Mouse (Mus musculus) left cerebral cortex, postnatal 25 days (tissue): ENCODE measurements around the gene Col20a1. TPM values are rescaled to one million over a fixed set of nuclear protein-coding genes. Genes with fewer than 3 reads are reported as not detected.

ENCODE experiments used
- DNase-seq, 2 experiments: peaks; one replicate each; pipeline ENCODE4 v3.0.0; 2022; ENCODE audit warnings: low spot score in 2 of 2, mixed read lengths in 1 of 2
- intact Hi-C: fragments of 180-260 bp; cut with DNase I; formaldehyde crosslinking; loops from one replicate; pipeline ENCODE4 v1.15.1; 2025
- total RNA-seq, 2 experiments: library from RNA; stranded (reverse); gene quantifications; 2 replicates each; pipeline ENCODE4 v1.2.3; 2021

Gene Col20a1
- total RNA-seq, result 1 to 10 TPM; 1.2 to 2.0 TPM

- no peak for DNase-seq
- intact Hi-C loops, result no loop called here
These were observed at the start of gene Col20a1 for GRCm38 (mm10) chr2:180986449-180986848. Gene Col20a1 (plus strand): TSS chr2:180986535.

DNA sequence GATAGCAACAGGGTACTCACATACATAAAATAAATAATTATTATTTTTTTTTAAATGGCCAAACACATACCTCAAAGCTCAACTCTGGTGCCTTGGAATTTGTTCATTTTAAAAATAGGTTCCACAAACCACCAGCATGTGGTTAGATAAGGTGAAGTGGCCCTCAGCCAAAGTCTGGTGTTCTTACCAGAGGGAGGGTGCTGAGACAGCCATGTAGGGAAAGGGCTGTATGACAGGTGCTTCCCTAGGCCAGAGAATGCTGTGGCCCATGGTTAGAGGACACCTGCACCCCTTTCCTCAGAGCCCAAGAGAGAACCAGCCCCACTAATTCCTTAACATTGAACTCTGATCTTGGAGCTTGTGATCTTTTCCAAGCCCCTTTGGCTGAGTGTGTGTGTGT is 46.1 kb upstream of the Col20a1 start:
- DNase-seq, result no peak
- intact Hi-C loops, result no loop called here

- intact Hi-C loops, result no loop called here
- DNase-seq, result peak; percentile 22 to 40
These were observed 44.5 kb upstream of the Col20a1 start for GRCm38 (mm10) chr2:180941869-180942268.

- intact Hi-C loops, result no loop called here
These were observed 36.4 kb upstream of the Col20a1 start for GRCm38 (mm10) chr2:180949947-180950346.

GRCm38 (mm10) chr2:180952731-180953171 is 33.6 kb upstream of the Col20a1 start:
- DNase-seq, result peak; percentile 20 to 29

More at GRCm38 (mm10) chr2:180949947-180950346, 36.4 kb upstream of the Col20a1 start:
- DNase-seq, result no peak

DNA sequence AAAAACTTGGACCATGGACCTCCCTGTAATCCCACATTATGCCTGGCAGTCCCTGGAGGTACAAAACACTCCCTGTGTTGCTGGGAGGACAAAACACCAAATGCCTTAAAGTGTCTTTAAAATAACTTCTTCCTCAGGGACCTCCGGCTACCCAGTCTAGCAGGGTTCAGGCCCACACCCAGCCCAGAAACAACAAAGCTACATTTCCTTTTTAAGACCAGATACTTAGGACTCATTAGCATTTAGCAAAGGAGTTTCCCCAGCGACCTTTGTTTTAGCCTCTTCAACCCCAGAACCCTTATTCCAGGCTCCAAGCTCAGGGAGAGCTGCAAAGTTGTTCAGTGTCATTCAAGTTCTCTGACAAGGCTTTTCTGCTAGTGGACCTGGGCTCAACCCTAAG is 32.7 kb upstream of the Col20a1 start:
- intact Hi-C loops, result no loop called here
- DNase-seq, result no peak

More at GRCm38 (mm10) chr2:180952731-180953171, 33.6 kb upstream of the Col20a1 start:
- intact Hi-C loops, result no loop called here

DNA sequence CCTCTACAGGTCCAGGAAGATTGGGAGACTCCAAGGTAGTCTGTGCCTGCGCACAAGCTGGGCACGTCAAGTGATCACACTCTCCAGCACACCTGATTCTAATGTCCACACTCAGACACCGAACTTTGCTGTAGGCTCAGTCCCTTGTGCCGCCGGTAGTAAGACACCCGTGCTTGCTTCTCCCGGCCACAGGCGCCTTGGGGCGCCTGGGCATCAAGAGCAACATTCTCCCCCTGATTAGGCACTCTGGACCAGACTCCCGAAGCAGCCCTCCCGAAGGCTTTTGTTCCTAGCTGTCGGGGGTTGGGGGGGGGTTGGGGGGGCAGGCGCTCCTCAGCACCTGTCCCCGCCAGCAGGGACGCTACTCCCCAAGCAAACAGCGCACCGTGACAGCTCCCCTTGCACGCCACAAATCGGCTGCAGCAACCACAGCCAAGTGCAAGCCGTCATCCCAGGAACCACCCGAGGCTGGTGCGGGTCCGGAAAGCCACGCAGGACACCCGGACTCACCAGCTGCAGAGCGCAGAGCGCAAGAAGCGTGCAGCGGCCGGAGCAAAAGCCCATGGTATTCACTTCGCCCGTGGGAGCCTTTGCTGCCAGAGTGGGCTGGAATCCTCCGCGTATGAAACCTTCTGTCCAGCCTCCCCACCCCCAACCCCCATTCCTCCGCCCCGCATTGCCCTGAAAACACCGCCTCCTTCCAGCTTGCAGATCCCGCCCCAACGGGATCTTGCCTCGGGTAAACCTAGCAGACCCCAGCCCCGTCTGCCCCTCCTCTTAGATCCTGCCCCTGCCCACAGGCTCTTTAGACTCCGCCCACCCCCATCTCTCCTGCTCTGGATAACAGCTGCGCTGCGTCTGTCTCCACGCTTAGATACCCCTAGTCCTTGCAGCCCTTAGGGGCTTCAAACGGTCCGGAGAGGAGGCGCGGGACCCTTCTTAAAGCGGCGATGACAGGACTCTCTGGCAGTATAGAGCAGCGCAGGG is 32.0 kb upstream of the Col20a1 start, which contains the start of gene Nkain4:
TSS of gene Nkain4 (minus strand) at position 639 of the 987 bp plus-strand sequence.
- DNase-seq, result peak; percentile 51 to 55
- intact Hi-C loops, result no loop called here

DNA sequence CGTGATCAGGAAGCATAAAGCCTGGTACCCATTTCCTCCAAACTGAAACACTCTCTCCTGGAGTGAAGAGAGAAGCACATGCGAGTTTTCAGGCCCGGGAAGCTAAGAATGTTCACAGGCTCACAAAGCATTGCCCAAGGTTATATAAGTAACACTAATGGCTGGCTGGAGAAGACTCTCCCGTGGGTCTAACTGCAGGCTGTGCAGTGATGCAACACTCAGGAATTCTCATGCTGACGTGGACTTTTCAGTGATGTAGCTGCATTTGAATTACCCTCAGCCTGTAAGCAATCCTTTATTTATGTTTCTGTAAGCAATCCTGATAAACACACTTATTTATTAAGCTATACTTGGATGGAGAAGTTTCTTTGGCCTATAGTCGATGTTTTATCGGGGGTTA is 26.7 kb upstream of the Col20a1 start:
- intact Hi-C loops, result no loop called here

DNA sequence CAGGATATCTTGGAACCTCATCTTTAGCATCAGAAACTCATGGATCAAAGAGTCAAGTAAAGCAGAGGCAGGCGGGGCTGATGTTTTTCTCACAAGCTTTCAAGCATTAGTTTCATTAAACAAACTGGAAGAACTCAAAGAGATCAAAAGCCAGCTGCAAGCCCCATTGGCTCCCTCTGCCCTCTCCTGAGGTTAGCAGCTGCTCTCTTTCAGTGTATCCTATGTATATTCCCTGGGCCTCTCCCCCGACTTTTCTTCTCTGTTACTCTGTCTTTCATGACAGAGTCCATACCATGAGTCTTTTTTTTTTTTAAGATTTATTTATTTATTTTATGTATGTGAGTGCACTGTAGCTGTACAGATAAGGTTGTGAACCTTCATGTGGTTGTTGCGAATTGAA is 26.1 kb upstream of the Col20a1 start:
- DNase-seq, result no peak
- intact Hi-C loops, result no loop called here

More for the DNA sequence above, 26.7 kb upstream of the Col20a1 start:
- no peak for DNase-seq

- DNase-seq, result no peak
- intact Hi-C loops, result no loop called here
These were observed 23.6 kb upstream of the Col20a1 start for GRCm38 (mm10) chr2:180962616-180963308.

- DNase-seq, result peak; percentile 70 to 75
- intact Hi-C loops, result loop anchor here (1.0 kb wide), 1 partner anchor 39 kb away; no protein-coding TSS in a partner anchor
These were observed 22.4 kb upstream of the Col20a1 start for GRCm38 (mm10) chr2:180963956-180964355.

GRCm38 (mm10) chr2:180966092-180966882 is 20.0 kb upstream of the Col20a1 start:
- DNase-seq, result peak; percentile 25 to 64
- intact Hi-C loops, result no loop called here

GRCm38 (mm10) chr2:180967010-180967763 is 19.1 kb upstream of the Col20a1 start, which contains the start of gene Arfgap1:
Gene Arfgap1 (plus strand): TSS chr2:180967225.
- peak; percentile 93 to 96 for DNase-seq
- intact Hi-C loops, result no loop called here

GRCm38 (mm10) chr2:180981133-180981532 is 5.2 kb upstream of the Col20a1 start:
- intact Hi-C loops, result no loop called here

GRCm38 (mm10) chr2:180985635-180986034 is 700 bp upstream of the Col20a1 start:
- intact Hi-C loops, result no loop called here
- DNase-seq, result no peak

More at GRCm38 (mm10) chr2:180981133-180981532, 5.2 kb upstream of the Col20a1 start:
- DNase-seq, result no peak

GRCm38 (mm10) chr2:180987001-180987400 is 666 bp downstream of the Col20a1 start:
- no peak for DNase-seq

DNA sequence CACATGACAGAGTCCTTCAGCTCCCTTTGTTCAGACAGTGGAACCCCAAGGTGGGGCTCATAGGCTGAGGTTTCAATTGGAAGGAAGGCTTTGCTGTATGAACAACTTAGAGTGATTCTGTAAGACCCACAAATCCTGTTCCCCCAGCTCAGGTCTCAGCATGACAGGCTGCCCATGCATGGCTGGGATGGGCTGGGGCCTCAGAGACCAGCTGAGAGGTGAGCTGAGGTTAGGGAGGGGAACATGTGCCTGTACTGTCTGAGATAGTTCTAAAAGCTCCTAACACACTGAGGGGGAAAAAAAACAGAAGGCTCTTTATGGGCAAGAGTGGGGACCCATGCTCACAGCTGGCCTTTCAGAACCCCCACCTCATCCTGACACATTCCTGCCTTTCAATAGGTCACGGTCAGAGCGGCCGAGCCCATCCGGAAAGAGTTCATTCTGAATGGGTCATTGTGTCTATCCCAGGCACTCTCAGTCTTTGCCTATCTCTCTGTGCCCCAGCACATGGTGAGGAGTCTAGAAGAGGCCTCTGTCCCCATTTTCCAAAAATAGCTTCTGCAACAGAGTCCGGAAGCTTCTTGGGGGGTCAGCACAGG is 1.2 kb downstream of the Col20a1 start:
- intact Hi-C loops, result no loop called here
- peak in 1 of 2 experiments; percentile 16 for DNase-seq

More at GRCm38 (mm10) chr2:180987001-180987400, 666 bp downstream of the Col20a1 start:
- intact Hi-C loops, result no loop called here

DNA sequence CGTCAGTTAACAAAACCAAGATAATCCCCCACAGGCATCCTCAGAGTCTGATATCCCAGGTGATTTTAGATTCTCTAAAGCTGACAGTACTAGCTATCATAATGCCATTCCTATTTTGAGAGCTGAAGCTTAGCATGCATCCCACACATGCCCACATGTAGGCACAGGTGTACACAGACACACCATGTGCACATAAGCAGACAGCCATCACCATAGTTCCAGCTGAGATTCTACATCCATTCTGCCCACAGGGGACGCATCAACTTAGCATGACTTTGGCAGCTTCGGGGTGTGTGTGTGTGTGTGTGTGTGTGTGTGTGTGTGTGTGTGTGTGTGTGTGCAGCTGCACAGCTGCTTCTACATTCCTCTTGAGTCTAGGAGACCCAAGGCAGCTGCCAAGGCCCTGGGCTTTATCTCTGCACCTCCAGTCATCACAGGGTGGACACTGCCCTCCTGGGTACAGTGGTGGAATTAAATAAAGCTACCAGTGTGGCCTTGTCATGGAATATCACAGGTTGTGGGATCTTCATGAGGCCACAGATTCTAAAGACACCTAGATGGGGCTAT is 2.1 kb downstream of the Col20a1 start:
- intact Hi-C loops, result no loop called here
- peak; percentile 37 to 58 for DNase-seq
